Mouse (Mus musculus) lung, embryonic 16.5 days (tissue): ENCODE results near the gene Mgll. TPM values are rescaled to one million over a fixed set of nuclear protein-coding genes. Genes with fewer than 3 reads are reported as not detected.

Experiments
- ATAC-seq: fragments of 200-750 bp; cut with Nextera tagmentation; 2 replicates; pipeline ENCODE4 v1.8.0; 2017; ENCODE audit warnings: low read depth, mild to moderate bottlenecking, moderate library complexity
- H3K27ac ChIP-seq: fragments of 300-500 bp; sonication (generic); 2 replicates; pipeline ENCODE4 v1.5.1; 2014; ENCODE audit warnings: mild to moderate bottlenecking, control low read depth, low read length
- H3K27me3 ChIP-seq: fragments of 300-500 bp; sonication (generic); 2 replicates; pipeline ENCODE4 v1.6.1; 2014; ENCODE audit warnings: low read depth, low read length, mixed read lengths; ENCODE audit not compliant: control insufficient read depth, insufficient read depth
- H3K36me3 ChIP-seq: fragments of 300-500 bp; sonication (generic); 2 replicates; pipeline ENCODE4 v1.6.1; 2014; ENCODE audit warnings: low read length; ENCODE audit not compliant: control insufficient read depth, insufficient read depth
- H3K4me1 ChIP-seq: fragments of 300-500 bp; sonication (generic); replicated peaks from 2 replicates; pipeline ENCODE4 v1.6.1; 2014; ENCODE audit warnings: low read length, mixed read lengths; ENCODE audit not compliant: control insufficient read depth, insufficient read depth
- H3K4me2 ChIP-seq: fragments of 300-500 bp; sonication (generic); 2 replicates; pipeline ENCODE4 v1.6.1; 2014; ENCODE audit warnings: low read depth, low read length, control low read depth
- H3K4me3 ChIP-seq: fragments of 300-500 bp; sonication (generic); 2 replicates; pipeline ENCODE4 v1.5.1; 2014; ENCODE audit warnings: mild to moderate bottlenecking, low read length, control low read depth
- H3K9ac ChIP-seq: fragments of 300-500 bp; sonication (generic); 2 replicates; pipeline ENCODE4 v1.6.1; 2014; ENCODE audit warnings: low read length, control low read depth
- H3K9me3 ChIP-seq: fragments of 300-500 bp; sonication (generic); 2 replicates; pipeline ENCODE4 v1.6.1; 2016; ENCODE audit warnings: low read length; ENCODE audit not compliant: control insufficient read depth
- WGBS: fragments of 180-500 bp; shearing (Covaris S2); extraction: QIAGEN DNeasy Blood & Tissue Kit; methylation state at CpG from one replicate; pipeline ENCODE4 v1.1.7; 2014; 5-methylcytosine and 5-hydroxymethylcytosine counted together
- polyA plus RNA-seq: library from polyadenylated mRNA; unstranded; fragments of >200 nt; fragmentation: Nextera tagmentation; extraction: Ambion mirVana; gene quantifications from 2 replicates; pipeline ENCODE4 v1.2.1, GENCODE M21; 2015

Gene Mgll
- polyA plus RNA-seq, 1 experiment from 2014 or later: 73.2 TPM

GRCm38 (mm10) chr6:88793243-88793642 lies 69.0 kb downstream of the Mgll start:
- H3K36me3 ChIP-seq: no peaks in the 10 kb centered on the region
- peak; percentile 45; the same call in 1 of the 2 replicates for ATAC-seq
- no peaks in the 10 kb centered on the region for H3K9me3 ChIP-seq
- WGBS: 48% methylated on average over 2 of the region's 2 CpGs
- peaks cover 36% of the 10 kb centered on the region for H3K4me1 ChIP-seq
- H3K27ac ChIP-seq: no peak overlapping the region
- no peak overlapping the region for H3K9ac ChIP-seq
- H3K4me2 ChIP-seq: no peak overlapping the region
- H3K4me3 ChIP-seq: no peak overlapping the region
- no peaks in the 10 kb centered on the region for H3K27me3 ChIP-seq

- Histone ChIP-seq H3K36me3 (no peaks in the 10 kb centered on the region), H3K9me3 (no peaks in the 10 kb centered on the region), H3K9ac (no peak overlapping the region), H3K4me1 (peaks cover 36% of the 10 kb centered on the region), H3K27me3 (no peaks in the 10 kb centered on the region), H3K27ac (no peak overlapping the region), H3K4me3 (no peak overlapping the region), H3K4me2 (no peak overlapping the region)
- WGBS: 69% methylated on average over 13 of the region's 13 CpGs
- no peak for ATAC-seq
Measured at GRCm38 (mm10) chr6:88793872-88794271, 69.7 kb downstream of the Mgll start.

- Histone ChIP-seq H3K4me2 (no peak overlapping the region), H3K4me3 (no peak overlapping the region), H3K4me1 (peaks cover 33% of the 10 kb centered on the region), H3K36me3 (no peaks in the 10 kb centered on the region), H3K9me3 (no peaks in the 10 kb centered on the region), H3K27ac (no peak overlapping the region), H3K9ac (no peak overlapping the region), H3K27me3 (no peaks in the 10 kb centered on the region)
- no peak for ATAC-seq
- WGBS: 47% methylated on average over 14 of the region's 14 CpGs
Measured at GRCm38 (mm10) chr6:88794561-88794971, 70.4 kb downstream of the Mgll start.

GRCm38 (mm10) chr6:88800191-88800590 lies 76.0 kb downstream of the Mgll start:
- WGBS: 70% methylated on average over 7 of the region's 7 CpGs
- Histone ChIP-seq H3K27me3 (no peaks in the 10 kb centered on the region), H3K9ac (no peak overlapping the region), H3K27ac (peak overlapping the region; percentile 8; the same call in 1 of the 2 replicates), H3K4me2 (no peak overlapping the region), H3K4me1 (peaks cover 6% of the 10 kb centered on the region), H3K9me3 (no peaks in the 10 kb centered on the region), H3K36me3 (no peaks in the 10 kb centered on the region), H3K4me3 (no peak overlapping the region)
- ATAC-seq: no peak

GRCm38 (mm10) chr6:88800735-88801134 lies 76.5 kb downstream of the Mgll start:
- Histone ChIP-seq H3K4me1 (peaks cover 6% of the 10 kb centered on the region), H3K36me3 (no peaks in the 10 kb centered on the region), H3K9me3 (no peaks in the 10 kb centered on the region), H3K27ac (no peak overlapping the region), H3K27me3 (no peaks in the 10 kb centered on the region), H3K4me2 (no peak overlapping the region), H3K9ac (no peak overlapping the region), H3K4me3 (no peak overlapping the region)
- 21% methylated on average over 3 of the region's 3 CpGs for WGBS
- peak; percentile 51 for ATAC-seq

- Histone ChIP-seq H3K4me2 (no peak overlapping the region), H3K9ac (no peak overlapping the region), H3K36me3 (no peaks in the 10 kb centered on the region), H3K27me3 (no peaks in the 10 kb centered on the region), H3K4me1 (peaks cover 6% of the 10 kb centered on the region), H3K4me3 (no peak overlapping the region), H3K9me3 (no peaks in the 10 kb centered on the region), H3K27ac (no peak overlapping the region)
- 74% methylated on average over 7 of the region's 7 CpGs for WGBS
- ATAC-seq: no peak
Measured at GRCm38 (mm10) chr6:88803051-88803450, 78.8 kb downstream of the Mgll start.

- Histone ChIP-seq H3K9ac (no peak overlapping the region), H3K4me3 (no peak overlapping the region), H3K4me2 (no peak overlapping the region), H3K27ac (no peak overlapping the region), H3K36me3 (no peaks in the 10 kb centered on the region), H3K27me3 (no peaks in the 10 kb centered on the region), H3K4me1 (peaks cover 12% of the 10 kb centered on the region), H3K9me3 (no peaks in the 10 kb centered on the region)
- WGBS: 61% methylated on average over 4 of the region's 4 CpGs
- ATAC-seq: no peak
Measured at GRCm38 (mm10) chr6:88803957-88804695, 79.9 kb downstream of the Mgll start.

GRCm38 (mm10) chr6:88804966-88805577 lies 80.9 kb downstream of the Mgll start:
- no peaks in the 10 kb centered on the region for H3K9me3 ChIP-seq
- no peak overlapping the region for H3K9ac ChIP-seq
- H3K27me3 ChIP-seq: no peaks in the 10 kb centered on the region
- 78% methylated on average over 17 of the region's 17 CpGs for WGBS
- ATAC-seq: no peak
- H3K4me3 ChIP-seq: no peak overlapping the region
- H3K36me3 ChIP-seq: no peaks in the 10 kb centered on the region
- H3K4me1 ChIP-seq: peaks cover 21% of the 10 kb centered on the region
- H3K27ac ChIP-seq: no peak overlapping the region
- no peak overlapping the region for H3K4me2 ChIP-seq

- 32% methylated on average over 23 of the region's 23 CpGs for WGBS
- no peak overlapping the region for H3K9ac ChIP-seq
- peak; percentile 17; the same call in 1 of the 2 replicates for ATAC-seq
Measured at GRCm38 (mm10) chr6:88809091-88810037, 85.2 kb downstream of the Mgll start.

More at GRCm38 (mm10) chr6:88809091-88810037, 85.2 kb downstream of the Mgll start:
- no peaks in the 10 kb centered on the region for H3K36me3 ChIP-seq
- H3K9me3 ChIP-seq: no peaks in the 10 kb centered on the region
- no peak overlapping the region for H3K4me2 ChIP-seq
- H3K4me3 ChIP-seq: no peak overlapping the region
- H3K27me3 ChIP-seq: no peaks in the 10 kb centered on the region
- peaks cover 34% of the 10 kb centered on the region for H3K4me1 ChIP-seq
- H3K27ac ChIP-seq: peak overlapping the region; percentile 9; the same call in 1 of the 2 replicates
